Mouse (Mus musculus): ENCODE measurements at regions not wholly inside any gene's neighbourhood (a gene's known extent, or its start where the extent isn't known, plus 50 kb on each side); places are given as distances from the start of the nearest gene placed in this dataset.

- Histone ChIP-seq H3K79me2 (ENCODE audit: control insufficient read depth, insufficient read depth, low read length, poor library complexity) (no peaks in the 10 kb centered on the region), H3K27me3 (ENCODE audit: control insufficient read depth in 1 of 2, insufficient read depth in 2 of 2, low read length in 2 of 2) (no peaks in the 10 kb centered on the region), H3K9ac (ENCODE audit: control insufficient read depth, low read depth, low read length, poor library complexity, severe bottlenecking) (no peak overlapping the region), H3K9me3 (replicated peaks; ENCODE audit: insufficient read depth, low read length) (no peaks in the 10 kb centered on the region), H3K36me3 (ENCODE audit: control insufficient read depth in 1 of 2, insufficient read depth in 2 of 2, low read length in 2 of 2) (no peaks in the 10 kb centered on the region), H3K27ac (ENCODE audit: control insufficient read depth, low read depth, low read length) (no peak overlapping the region), H3K4me1 (ENCODE audit: control insufficient read depth in 1 of 2, insufficient read depth in 2 of 2, low read length in 2 of 2) (no peaks in the 10 kb centered on the region), H3K4me3 (ENCODE audit: control insufficient read depth in 1 of 2, insufficient read depth in 1 of 2, low read depth in 2 of 2, low read length in 2 of 2) (no peak overlapping the region)
- no peak for DNase-seq (ENCODE audit: low read depth, low spot score)
- TF ChIP-seq NELFE (IDR thresholded peaks at IDR 0.05; ENCODE audit: low read depth, low read length) (no peak), ZNF384 (IDR thresholded peaks at IDR 0.05; ENCODE audit: low read depth, low read length) (no peak), UBTF (IDR thresholded peaks at IDR 0.05; ENCODE audit: borderline replicate concordance, insufficient read depth, low read depth, low read length) (no peak), E2F4 (IDR thresholded peaks at IDR 0.05; ENCODE audit: borderline replicate concordance, low read depth, low read length) (no peak), ZC3H11A (IDR thresholded peaks at IDR 0.05; ENCODE audit: low read depth, low read length) (no peak), GABPA (IDR thresholded peaks at IDR 0.05; ENCODE audit: low read depth, low read length) (no peak), USF2 (IDR thresholded peaks at IDR 0.05; ENCODE audit: borderline replicate concordance in 1 of 2, insufficient read depth in 1 of 2, low read depth in 1 of 2, low read length in 2 of 2) (no peak), MAX (IDR thresholded peaks at IDR 0.05; ENCODE audit: low read length) (no peak), POLR2AphosphoS5 (IDR thresholded peaks at IDR 0.05; ENCODE audit: borderline replicate concordance, low read depth, low read length) (no peak), SMC3 (IDR thresholded peaks at IDR 0.05; ENCODE audit: low read depth, low read length) (no peak), POLR2A (IDR thresholded peaks at IDR 0.05; ENCODE audit: control insufficient read depth in 1 of 2, insufficient read depth in 1 of 2, low read depth in 1 of 2, low read length in 2 of 2, poor library complexity in 1 of 2) (no peak), CHD1 (IDR thresholded peaks at IDR 0.05; ENCODE audit: low read depth, low read length) (no peak), EP300 (IDR thresholded peaks at IDR 0.05; ENCODE audit: low read depth in 1 of 2, low read length in 2 of 2) (no peak), GATA1 (IDR thresholded peaks at IDR 0.05; ENCODE audit: low read depth, low read length) (no peak), MAZ (IDR thresholded peaks at IDR 0.05; ENCODE audit: low read depth, low read length) (no peak), CHD2 (IDR thresholded peaks at IDR 0.05; ENCODE audit: low read length) (no peak), KAT2A (conservative IDR thresholded peaks at IDR 0.05; ENCODE audit: low read depth, low read length) (no peak), USF1 (IDR thresholded peaks at IDR 0.05; ENCODE audit: low read depth, low read length) (no peak), NRF1 (IDR thresholded peaks at IDR 0.05; ENCODE audit: insufficient read depth, low read depth, low read length, poor library complexity, severe bottlenecking) (no peak), MYB (IDR thresholded peaks at IDR 0.05; ENCODE audit: low read depth, low read length) (no peak)
Observed at GRCm38 (mm10) chr15:56858134-56858533, 619.3 kb downstream of the Slc22a22 start.

- peak; percentile 35 for DNase-seq (ENCODE audit: low read depth, low spot score)
- TF ChIP-seq CTCF (IDR thresholded peaks at IDR 0.05 in 2 of 3, conservative IDR thresholded peaks at IDR 0.05 in 1 of 3; ENCODE audit: control insufficient read depth in 1 of 3, insufficient read depth in 1 of 3, low read depth in 2 of 3, low read length in 3 of 3, poor library complexity in 1 of 3, severe bottlenecking in 1 of 3) = peak; percentile 28 to 52 (median 32); a peak in 4 of 6 replicates
- no peak for TF ChIP-seq UBTF (IDR thresholded peaks at IDR 0.05; ENCODE audit: borderline replicate concordance, insufficient read depth, low read depth, low read length)
- no peak for TF ChIP-seq ZNF384 (IDR thresholded peaks at IDR 0.05; ENCODE audit: low read depth, low read length)
- TF ChIP-seq RAD21 (IDR thresholded peaks at IDR 0.05; ENCODE audit: low read depth, low read length) = peak; percentile 35
- TF ChIP-seq POLR2A (IDR thresholded peaks at IDR 0.05; ENCODE audit: control insufficient read depth in 1 of 2, insufficient read depth in 1 of 2, low read depth in 1 of 2, low read length in 2 of 2, poor library complexity in 1 of 2) = no peak
- no peak for TF ChIP-seq JUND (IDR thresholded peaks at IDR 0.05; ENCODE audit: low read depth, low read length)
- TF ChIP-seq SMC3 (IDR thresholded peaks at IDR 0.05; ENCODE audit: low read depth, low read length) = peak; percentile 66
Observed at GRCm38 (mm10) chr15:56856057-56856456, 621.4 kb downstream of the Slc22a22 start.

More at GRCm38 (mm10) chr15:56856057-56856456, 621.4 kb downstream of the Slc22a22 start:
- Histone ChIP-seq H3K79me2 (ENCODE audit: control insufficient read depth, insufficient read depth, low read length, poor library complexity) (no peaks in the 10 kb centered on the region), H3K36me3 (ENCODE audit: control insufficient read depth in 1 of 2, insufficient read depth in 2 of 2, low read length in 2 of 2) (no peaks in the 10 kb centered on the region), H3K4me1 (ENCODE audit: control insufficient read depth in 1 of 2, insufficient read depth in 2 of 2, low read length in 2 of 2) (no peaks in the 10 kb centered on the region), H3K27me3 (ENCODE audit: control insufficient read depth in 1 of 2, insufficient read depth in 2 of 2, low read length in 2 of 2) (no peaks in the 10 kb centered on the region), H3K4me3 (ENCODE audit: control insufficient read depth in 1 of 2, insufficient read depth in 1 of 2, low read depth in 2 of 2, low read length in 2 of 2) (no peak overlapping the region), H3K27ac (ENCODE audit: control insufficient read depth, low read depth, low read length) (no peak overlapping the region), H3K9ac (ENCODE audit: control insufficient read depth, low read depth, low read length, poor library complexity, severe bottlenecking) (no peak overlapping the region), H3K9me3 (replicated peaks; ENCODE audit: insufficient read depth, low read length) (no peaks in the 10 kb centered on the region)
